Mouse (Mus musculus) heart, postnatal 0 days (tissue): ENCODE measurements around the gene Sema3e.

ENCODE experiments used
- CTCF ChIP-seq: IDR thresholded peaks from 2 replicates; pipeline ENCODE4 v1.5.1; 2016; ENCODE audit warnings: antibody characterized with exemption, control low read depth, low read depth
- EP300 ChIP-seq: IDR thresholded peaks from 2 replicates; pipeline ENCODE4 v1.6.1; 2016; ENCODE audit warnings: antibody characterized with exemption, low read depth

DNA sequence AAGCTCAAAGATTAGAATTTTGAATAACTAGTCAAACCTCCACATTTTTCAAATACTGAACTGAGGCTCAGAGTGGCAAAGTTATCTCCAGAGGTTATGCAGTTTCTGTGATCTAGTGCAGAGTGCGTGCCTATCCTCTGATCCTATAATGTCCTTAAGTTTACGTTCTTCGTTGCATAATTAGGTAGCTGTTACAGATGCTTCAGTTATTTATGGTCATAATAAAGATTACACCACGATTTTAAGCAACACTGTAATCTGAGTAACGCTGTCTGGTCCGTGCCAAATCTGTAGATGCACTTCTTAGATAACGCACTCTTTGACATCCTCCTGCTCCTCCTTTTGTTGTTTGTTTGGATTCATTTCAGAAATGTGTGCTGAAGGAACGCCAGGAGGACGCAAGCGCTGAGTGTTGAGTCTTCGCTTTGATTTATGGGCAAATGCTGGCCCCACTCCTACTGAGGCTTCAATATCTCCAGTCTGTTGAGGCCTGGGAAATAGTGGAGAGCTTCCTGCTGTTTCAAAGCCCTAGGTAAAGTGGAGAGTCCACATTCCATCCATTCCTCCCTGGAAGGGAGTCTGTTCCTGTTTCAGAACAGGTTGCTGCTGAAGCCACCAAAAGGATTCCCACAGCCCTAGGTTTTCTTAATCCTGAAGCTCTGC lies 32.2 kb upstream of the Sema3e start:
- TF ChIP-seq EP300 (no peak), CTCF (no peak)
